Mouse (Mus musculus): ENCODE data around the gene Mepce.
"Not testable (repeated sequence)": the region's sequence is repeated elsewhere in the genome, so short reads cannot be mapped to it uniquely, and the experiment has no call there.

Mepce gene

GRCm38 (mm10) chr5:137756882-137757661 is 30.4 kb downstream of the Mepce start:
- peak; percentile 88 for DNase-seq

DNA sequence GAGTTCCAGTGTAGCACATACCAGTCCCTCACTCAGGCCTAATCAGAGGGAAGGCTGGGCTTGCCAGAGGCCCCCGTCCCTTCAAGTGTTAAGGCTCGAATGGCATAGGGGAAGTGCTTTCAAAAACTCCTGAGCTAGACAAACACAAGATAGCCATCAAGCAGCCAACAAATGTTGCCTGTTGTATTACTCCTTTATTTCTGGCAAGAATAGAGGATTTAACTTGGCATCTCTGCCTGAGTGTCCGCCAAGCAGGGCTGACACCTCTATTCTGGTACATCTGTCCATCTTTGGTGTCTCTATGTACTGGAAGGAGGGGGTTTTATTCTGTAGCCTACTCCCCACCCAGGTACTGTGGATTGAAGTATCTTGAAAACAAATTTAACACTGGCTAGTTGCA is 31.3 kb downstream of the Mepce start:
- DNase-seq, result no peak

GRCm38 (mm10) chr5:137755425-137755824 is 32.0 kb downstream of the Mepce start:
- DNase-seq, result no peak

DNA sequence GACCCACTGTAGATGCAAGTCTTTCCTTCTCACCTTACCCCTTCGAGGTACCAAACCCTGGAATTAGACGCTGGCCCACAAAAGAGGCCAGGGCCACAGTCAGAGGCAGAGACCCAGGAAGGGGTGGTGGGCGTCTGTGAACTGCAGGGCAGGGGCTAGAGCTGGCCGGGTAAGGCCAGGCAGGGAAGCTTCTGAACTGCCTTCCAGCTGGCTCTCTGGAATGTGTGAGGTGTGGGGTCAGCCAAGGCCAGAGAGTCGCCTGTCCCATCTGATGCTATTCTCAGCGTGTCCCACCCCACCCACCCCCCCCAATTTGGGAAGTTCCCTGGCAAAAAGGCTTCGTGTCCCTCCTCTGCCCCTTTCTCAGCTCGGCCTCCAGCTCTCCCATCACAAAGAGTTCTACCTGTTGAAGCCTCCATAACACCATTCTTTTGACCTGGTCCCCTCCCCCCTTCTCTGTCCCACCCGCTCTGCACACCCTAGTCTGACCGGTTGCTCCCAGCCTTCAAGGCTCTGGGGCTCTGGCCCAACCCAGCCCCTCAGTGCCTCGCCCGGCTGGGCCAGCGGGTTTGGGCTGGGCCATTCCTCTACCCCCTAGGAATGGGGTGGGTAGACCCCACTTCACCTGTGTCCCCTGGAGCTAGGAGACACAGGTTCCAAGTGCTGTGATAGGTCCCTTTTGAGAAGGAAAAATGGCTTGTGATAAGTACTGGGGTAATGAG is 34.2 kb downstream of the Mepce start:
- DNase-seq, result no peak

DNA sequence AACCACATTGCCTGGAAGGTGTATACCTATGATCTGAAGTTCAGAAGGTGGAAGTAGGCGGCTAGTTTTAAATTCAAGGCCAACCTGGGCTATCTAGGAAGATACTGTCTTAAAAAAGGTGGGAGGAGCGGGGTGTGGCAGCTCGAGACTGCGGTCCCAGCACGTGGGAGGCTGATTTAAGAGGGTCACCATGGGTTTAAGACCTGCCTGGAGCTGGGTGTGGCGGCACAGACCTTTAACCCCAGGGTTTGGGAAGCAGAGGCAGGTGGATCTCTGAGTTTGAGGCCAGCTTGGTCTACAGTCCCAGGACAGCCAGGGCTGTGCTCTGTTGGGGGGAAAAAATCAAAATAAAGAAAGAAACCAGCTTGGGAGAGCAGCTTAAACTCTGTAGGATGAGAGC is 35.5 kb downstream of the Mepce start:
- DNase-seq, result no peak

DNA sequence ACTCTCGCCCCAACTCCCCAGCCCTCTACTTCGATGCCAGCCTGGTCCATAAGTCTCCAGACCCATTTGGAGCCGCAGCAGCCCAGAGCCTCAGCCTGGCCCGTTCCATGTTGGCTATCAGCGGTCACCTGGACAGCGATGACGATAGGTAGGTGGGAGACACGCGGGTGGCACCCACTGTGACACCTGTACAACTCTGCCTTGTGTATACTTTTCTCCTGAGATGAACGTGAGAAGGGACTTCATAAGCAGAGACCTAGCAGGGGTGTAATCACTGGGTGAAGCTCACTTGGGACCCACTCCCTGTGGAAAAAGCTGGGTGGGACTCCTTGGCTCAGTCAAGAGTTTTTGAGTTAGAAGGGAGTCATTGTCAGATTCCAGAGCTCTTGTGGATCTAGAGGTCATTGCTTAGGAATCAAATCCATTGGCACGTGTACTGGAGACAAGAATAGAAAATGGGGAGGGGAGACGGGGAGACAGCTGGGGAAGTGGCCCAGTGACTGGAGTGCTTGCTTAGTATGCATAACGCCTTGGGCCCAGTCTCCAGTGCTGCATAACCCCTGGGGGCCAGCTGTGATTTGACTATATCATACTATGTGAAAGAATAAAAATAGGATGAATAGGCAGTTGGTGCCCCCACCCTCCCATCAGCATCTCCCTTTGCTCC is 36.1 kb downstream of the Mepce start:
- DNase-seq, result no peak

GRCm38 (mm10) chr5:137750212-137750611 is 37.2 kb downstream of the Mepce start:
- DNase-seq, result not testable (repeated sequence)

DNA sequence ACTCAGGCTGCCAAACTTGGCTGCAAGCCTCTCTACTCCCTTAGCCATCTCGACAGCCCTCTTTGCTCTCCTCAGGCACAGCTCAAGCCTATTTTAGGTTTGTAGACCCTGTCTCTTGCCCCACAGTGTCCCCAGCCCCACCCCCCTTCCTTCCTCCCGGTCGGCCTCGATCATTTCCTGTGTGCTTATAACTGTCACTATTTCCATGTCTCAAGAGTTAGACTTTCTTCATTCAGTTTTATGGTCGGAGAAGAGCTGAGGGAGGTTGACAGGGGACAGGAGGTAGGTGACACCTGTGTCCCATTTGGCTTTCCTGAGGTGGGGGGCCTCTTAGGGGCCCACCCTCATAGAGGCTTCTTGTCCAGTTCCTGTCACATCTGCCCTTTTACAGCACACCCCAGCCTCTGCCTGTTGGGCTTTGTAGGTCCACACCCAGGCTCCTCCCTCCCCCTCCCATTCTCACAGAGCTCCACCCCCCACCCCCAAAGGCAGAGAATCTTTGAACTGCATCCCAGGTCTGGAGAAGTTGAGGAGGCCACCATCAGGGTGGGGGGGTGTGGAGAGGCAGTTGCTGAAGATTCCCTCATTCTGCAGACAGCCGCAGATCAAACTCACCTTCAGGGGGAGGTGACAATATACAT is 38.1 kb downstream of the Mepce start:
- no peak for DNase-seq

DNA sequence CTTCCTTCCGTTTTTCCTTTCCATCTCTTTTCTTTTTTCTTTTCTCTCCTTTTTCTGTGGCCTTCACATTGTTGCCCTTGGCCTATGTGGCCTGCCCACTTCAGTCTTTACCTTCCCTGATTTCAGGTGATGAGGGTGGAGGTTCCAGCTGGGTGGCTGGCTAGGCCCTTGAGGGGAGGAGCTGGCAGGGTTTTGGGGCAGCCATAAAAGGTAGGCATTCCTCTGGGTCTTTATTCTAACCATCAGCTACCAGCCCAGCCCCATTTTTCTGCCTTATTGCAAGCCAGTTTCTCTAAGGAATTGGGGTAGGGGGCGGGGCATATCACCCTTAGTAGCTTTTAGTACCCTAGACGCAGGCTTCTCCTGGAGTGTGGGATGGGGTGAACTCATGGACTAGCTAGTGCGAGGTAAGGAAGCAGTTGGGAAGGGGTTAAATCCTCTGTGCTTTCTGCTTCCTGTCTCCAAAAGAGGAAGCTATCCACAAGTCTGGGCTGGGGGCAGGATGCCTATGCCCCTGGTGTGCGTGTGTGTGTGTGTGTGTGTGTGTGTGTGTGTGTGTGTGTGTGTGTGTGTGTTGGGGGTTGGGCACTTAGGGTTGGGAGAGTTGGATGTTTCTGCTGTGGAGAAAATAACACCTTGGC is 39.2 kb downstream of the Mepce start:
- DNase-seq, result peak; percentile 35

GRCm38 (mm10) chr5:137747326-137747961 is 40.0 kb downstream of the Mepce start:
- DNase-seq, result peak; percentile 44

- DNase-seq, result peak; percentile 40
These were observed 40.6 kb downstream of the Mepce start for GRCm38 (mm10) chr5:137746851-137747325.

DNA sequence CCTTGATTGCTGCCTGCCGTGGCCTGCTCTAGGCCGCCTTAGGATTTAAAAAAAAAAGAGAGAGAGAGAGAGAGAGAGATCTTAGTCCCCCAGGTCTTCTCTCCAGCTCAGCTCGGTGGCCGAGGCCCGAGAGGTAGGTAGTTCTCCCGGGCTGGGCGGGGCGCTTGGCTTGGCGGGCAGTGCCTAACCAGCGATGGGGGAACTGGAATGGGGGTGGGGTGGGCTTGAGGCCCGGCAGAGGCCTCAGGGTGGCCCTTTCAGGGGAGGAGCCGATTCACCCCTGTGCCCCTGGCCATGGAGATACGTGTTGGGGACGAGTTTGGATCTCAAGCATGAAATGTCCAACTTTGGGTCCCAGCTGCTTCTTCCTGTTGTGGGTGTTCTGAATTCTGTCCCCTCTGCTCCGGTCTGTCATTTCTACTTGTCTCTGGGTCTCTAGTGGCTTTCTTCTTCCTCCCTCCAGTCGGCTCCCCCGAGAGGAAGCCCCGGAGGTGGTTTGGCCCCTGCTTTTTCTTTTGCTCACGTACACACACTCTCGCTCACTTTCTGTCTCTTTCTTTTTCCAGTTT is 41.1 kb downstream of the Mepce start:
- peak; percentile 84 for DNase-seq

DNA sequence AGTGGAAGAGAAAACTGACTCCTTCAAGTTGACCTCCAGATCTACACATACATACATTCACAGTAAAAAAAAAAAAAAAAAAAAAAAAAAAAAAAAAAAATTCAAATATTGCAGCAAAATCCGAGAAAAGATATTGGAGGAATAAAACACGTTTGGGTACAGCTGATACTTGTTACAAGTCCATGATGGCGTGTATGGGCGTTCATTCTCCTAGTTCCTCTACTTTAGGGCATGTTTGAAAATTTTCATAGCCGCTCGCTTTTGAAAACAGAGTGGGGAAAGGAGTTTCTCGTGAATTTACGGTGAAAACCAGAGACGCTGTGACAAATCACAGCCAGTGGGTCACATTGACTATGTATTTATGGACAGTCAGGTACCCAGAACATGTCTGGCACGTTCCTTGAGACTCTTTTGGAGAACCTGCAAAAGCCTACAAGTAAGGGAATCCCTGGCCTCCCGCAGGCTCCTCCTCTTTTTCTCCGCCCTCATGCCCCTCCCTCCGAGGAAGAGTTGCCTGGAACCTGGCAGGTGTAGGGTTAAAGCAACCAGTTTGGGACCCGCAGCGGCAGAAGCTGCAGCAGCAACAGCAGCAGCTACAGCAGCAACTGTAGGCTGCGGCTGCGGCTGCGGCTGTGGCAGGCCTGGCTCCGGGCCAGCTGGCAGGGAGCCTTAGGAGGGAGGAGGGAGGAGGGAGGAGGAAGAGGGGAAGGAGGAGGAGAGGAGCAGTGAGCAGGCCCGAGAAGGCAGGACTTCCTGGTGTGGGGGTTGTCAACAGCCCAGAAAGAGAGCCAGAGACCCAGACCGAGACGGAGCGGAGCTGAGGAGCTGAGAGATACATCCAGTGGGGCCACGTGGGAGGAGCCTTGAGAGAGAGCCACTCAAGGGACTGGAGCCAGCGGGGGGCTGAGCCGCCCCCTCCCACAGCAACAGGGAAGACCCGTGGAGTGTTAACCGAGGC is 42.0 kb downstream of the Mepce start, which contains the start of gene Tsc22d4:
Gene Tsc22d4, plus strand, starts transcription at position 517 of the 958 bp plus-strand sequence.
- DNase-seq, result peak; percentile 92

DNA sequence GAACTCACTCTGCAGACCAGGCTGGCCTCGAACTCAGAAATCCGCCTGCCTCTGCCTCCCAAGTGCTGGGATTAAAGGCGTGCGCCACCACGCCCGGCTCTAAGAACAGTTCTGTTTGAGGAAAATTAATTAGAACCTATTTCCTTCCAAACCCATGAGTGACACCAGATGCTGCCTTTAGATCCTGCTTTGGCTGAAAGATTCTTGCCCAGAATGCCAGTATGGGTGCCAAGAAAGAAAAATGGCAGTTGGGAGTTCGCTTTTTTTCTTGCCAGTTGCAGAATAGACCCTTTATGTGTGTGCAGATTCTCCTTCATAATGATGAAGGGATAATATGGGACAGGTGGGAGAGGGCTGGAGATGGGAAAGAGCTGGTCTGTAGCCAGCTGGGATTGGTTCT is 43.3 kb downstream of the Mepce start:
- DNase-seq, result no peak

DNA sequence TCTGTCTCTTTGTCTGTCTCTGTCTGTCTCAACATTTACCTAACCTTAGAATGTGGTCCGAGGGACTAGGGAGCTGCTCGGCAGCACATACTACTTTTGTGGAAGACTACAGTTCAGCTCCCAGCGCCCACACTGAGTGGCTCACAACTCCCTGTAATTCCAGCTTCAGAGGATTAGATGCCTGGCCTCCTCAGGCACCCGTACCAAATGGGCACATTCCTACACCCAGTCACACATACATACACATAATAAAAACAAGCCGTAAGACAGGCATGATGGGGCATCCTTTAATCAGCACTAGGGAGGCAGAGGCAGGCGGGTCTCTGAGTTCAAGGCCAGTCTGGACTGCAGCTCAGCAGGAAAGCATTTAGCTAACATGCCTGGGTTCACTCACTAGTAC is 44.6 kb downstream of the Mepce start:
- no peak for DNase-seq

- DNase-seq, result no peak
These were observed 45.4 kb downstream of the Mepce start for GRCm38 (mm10) chr5:137742048-137742447.

- DNase-seq, result peak; percentile 87
These were observed 46.2 kb downstream of the Mepce start, which contains the start of gene Nyap1 for GRCm38 (mm10) chr5:137741023-137741931. TSS of gene Nyap1 (minus strand) at chr5:137741607.

GRCm38 (mm10) chr5:137740506-137740905 is 46.9 kb downstream of the Mepce start:
- DNase-seq, result peak; percentile 33

GRCm38 (mm10) chr5:137739471-137739870 is 48.0 kb downstream of the Mepce start:
- no peak for DNase-seq

Measured in embryo, embryonic 11 days (tissue).